Mouse (Mus musculus): ENCODE results near the gene Trh. TPM values are rescaled to one million over a fixed set of nuclear protein-coding genes. Genes with fewer than 3 reads are reported as not detected.

Gene Trh
- polyA plus RNA-seq (2012; fragmentation: generic; extraction: Trizol), result not detected

GRCm38 (mm10) chr6:92244591-92244990 lies at the start of gene Trh:
Trh (minus strand) TSS chr6:92244650.

DNA sequence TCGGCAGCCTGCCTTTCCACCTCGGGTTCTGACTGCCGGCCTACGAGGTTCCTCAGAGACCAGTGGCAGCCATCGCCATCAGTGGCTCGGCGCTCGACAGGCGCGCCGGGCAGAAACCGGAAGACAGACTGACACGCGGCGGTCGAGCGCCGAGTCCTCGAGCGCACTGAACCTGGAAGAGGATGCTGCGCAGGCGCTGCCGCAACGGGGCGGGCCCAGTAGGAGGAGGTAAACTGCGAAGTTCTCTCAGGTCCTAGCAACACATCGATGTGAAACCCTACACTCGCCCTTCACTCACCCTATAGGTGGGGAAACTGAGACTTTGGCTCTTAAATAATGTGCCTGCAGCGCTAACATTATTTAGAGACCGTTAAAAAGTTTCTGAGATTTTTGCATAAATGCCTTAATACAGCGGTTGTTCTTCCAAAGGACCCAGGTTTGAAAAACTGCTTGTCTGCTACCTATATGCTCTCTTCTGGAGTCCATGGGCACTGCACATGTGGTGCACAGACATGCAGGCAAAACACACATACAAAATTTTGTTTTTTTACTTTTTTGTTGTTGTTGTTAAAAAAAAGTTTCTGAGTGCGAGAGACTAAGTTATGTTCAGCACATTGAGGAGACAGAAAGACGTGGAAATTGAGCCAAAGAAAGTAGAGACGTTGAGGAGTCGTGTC lies 29.5 kb downstream of the Trh start, which contains the start of gene Rbsn:
Gene Rbsn, minus strand, starts transcription at position 153 of the 677 bp plus-strand sequence.

Other genes with a start within 250 kb of the Trh start
- gene Nr2c2, start 153.3 kb downstream of the Trh start, polyA plus RNA-seq (2012; fragmentation: generic; extraction: Trizol), result 1 to 10 TPM in 1 of 2 experiments, under 1 TPM in 1; 0.37 to 3.3 TPM
- gene Mrps25, start 60.6 kb downstream of the Trh start, polyA plus RNA-seq (2012; fragmentation: generic; extraction: Trizol), result 10 to 100 TPM; 66.3 to 71.6 TPM
- gene Rbsn, start 29.7 kb downstream of the Trh start, polyA plus RNA-seq (2012; fragmentation: generic; extraction: Trizol), result 10 to 100 TPM in 1 of 2 experiments, 1 to 10 TPM in 1; 1.1 to 10.6 TPM

Data from C3H10T1/2 (cell line).